Mouse (Mus musculus): Measurements from ENCODE around the gene Brms1l.

- TF ChIP-seq CTCF (conservative IDR thresholded peaks at IDR 0.05; ENCODE audit: low read length) = no peak
- TF ChIP-seq POU5F1 (IDR thresholded peaks at IDR 0.05; ENCODE audit: borderline replicate concordance, low read length) = no peak
Measured at GRCm38 (mm10) chr12:55798745-55799144, 37.4 kb upstream of the Brms1l start.
